Mouse (Mus musculus) thymus, adult 2 months (tissue): ENCODE measurements around the gene Chd9.

Source experiments
- CTCF ChIP-seq: fragments of 200-500 bp; IDR thresholded peaks from 2 replicates; pipeline ENCODE4 v1.5.1; 2012; ENCODE audit warnings: mild to moderate bottlenecking, control low read depth, low read length, moderate library complexity, borderline replicate concordance; ENCODE audit not compliant: control insufficient read depth, poor library complexity, insufficient read depth; ENCODE audit errors: extremely low read depth
- POLR2A ChIP-seq: fragments of 200-500 bp; IDR thresholded peaks from 2 replicates; pipeline ENCODE4 v1.6.1; 2012; ENCODE audit warnings: mild to moderate bottlenecking, low read length, control low read depth, moderate library complexity; ENCODE audit not compliant: control insufficient read depth, poor library complexity, insufficient read depth; ENCODE audit errors: extremely low read depth

DNA sequence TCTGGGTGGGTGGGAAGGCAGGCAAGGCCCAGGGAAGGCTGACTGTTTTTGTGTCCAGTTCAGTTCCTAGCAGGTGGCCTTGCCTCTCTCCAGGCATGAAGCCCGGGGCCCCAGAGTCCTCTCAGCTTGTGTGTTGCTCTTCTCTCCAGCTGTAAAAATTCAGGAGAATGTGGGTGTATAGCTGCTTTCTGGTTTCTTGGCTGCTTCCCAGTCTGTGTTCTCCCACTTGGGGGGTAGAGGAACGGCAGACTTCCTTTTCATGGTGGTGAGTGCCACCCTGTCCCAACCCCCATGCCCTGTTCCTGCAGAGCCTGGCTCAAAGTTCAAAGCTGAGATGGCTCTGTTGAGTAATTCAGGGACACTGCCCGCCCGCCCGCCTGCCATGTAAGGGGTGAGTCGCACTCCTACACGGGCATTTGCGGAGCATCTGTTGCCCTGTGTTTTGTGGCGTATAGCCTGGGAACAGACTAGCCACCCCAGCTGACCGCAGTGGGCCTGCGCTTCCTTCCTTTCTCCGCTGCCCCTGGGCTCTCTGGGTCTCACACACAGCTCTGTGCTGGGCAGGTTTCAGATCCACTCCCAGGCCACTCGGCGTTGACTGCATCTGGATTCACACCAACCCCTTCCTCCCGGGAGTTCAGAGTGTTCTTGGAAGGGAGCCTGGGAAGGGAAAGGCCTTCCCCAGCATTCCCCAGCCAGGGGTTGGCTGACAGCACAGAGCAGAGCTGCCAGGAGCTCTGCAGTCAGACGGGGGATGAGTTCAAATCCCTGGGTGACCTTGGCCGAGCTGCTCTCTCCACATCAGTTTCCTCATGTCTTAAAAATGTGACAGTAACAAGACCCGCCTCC is 41.1 kb downstream of the Chd9 start:
- TF ChIP-seq CTCF (no peak), POLR2A (no peak)
